Mouse (Mus musculus) MEL (cell line): ENCODE measurements at regions not wholly inside any gene's neighbourhood (a gene's known extent, or its start where the extent isn't known, plus 50 kb on each side); places are given as distances from the start of the nearest gene placed in this dataset.

ENCODE experiments used
- DNase-seq: peaks from one replicate; pipeline ENCODE4 v3.0.0; 2011; ENCODE audit warnings: low read depth, low spot score
- H3K27ac ChIP-seq: 2 replicates; pipeline ENCODE4 v1.5.1; 2012; ENCODE audit warnings: low read depth, mild to moderate bottlenecking, control low read depth, low read length, moderate library complexity; ENCODE audit not compliant: control insufficient read depth
- H3K27me3 ChIP-seq, 2 experiments: fragments of 150-350 bp in 1 of 2; sonication (generic) in 1 of 2; 2 replicates each; pipeline ENCODE4 v1.6.1; 2012; ENCODE audit warnings: low read length in 2 of 2, mild to moderate bottlenecking in 2 of 2, improper control_type of control experiment in 1 of 2, moderate library complexity in 1 of 2; ENCODE audit not compliant: insufficient read depth in 2 of 2, control insufficient read depth in 1 of 2
- H3K36me3 ChIP-seq, 2 experiments: 2 replicates each; pipeline ENCODE4 v1.6.1; 2012 to 2014; ENCODE audit warnings: low read length in 2 of 2, improper control_type of control experiment in 1 of 2, inconsistent platforms in 1 of 2, mild to moderate bottlenecking in 1 of 2; ENCODE audit not compliant: insufficient read depth in 2 of 2, control insufficient read depth in 1 of 2
- H3K4me1 ChIP-seq, 2 experiments: fragments of 150-350 bp in 1 of 2; sonication (generic) in 1 of 2; 2 replicates each; pipeline ENCODE4 v1.6.1; 2012; ENCODE audit warnings: low read length in 2 of 2, improper control_type of control experiment in 1 of 2, mild to moderate bottlenecking in 1 of 2; ENCODE audit not compliant: insufficient read depth in 2 of 2, control insufficient read depth in 1 of 2
- H3K4me3 ChIP-seq, 2 experiments: fragments of 150-350 bp in 1 of 2; sonication (generic) in 1 of 2; 2 replicates each; pipeline ENCODE4 v1.5.1; 2012; ENCODE audit warnings: low read depth in 2 of 2, low read length in 2 of 2, mild to moderate bottlenecking in 2 of 2, moderate library complexity in 2 of 2, control low read depth in 1 of 2, improper control_type of control experiment in 1 of 2; ENCODE audit not compliant: control insufficient read depth in 1 of 2, insufficient read depth in 1 of 2
- H3K79me2 ChIP-seq: 2 replicates; pipeline ENCODE4 v1.6.1; 2012; ENCODE audit warnings: mild to moderate bottlenecking, low read length, moderate library complexity; ENCODE audit not compliant: control insufficient read depth, poor library complexity, insufficient read depth
- H3K9ac ChIP-seq: 2 replicates; pipeline ENCODE4 v1.6.1; 2012; ENCODE audit warnings: low read depth, mild to moderate bottlenecking, control low read depth, low read length, moderate library complexity; ENCODE audit not compliant: control insufficient read depth, poor library complexity, severe bottlenecking
- H3K9me3 ChIP-seq: fragments of 150-350 bp; sonication (generic); replicated peaks from 2 replicates; pipeline ENCODE4 v1.6.1; 2012; ENCODE audit warnings: mild to moderate bottlenecking, low read length, improper control_type of control experiment, moderate library complexity; ENCODE audit not compliant: insufficient read depth
- CHD2 ChIP-seq: IDR thresholded peaks from 2 replicates; pipeline ENCODE4 v1.6.1; 2011; ENCODE audit warnings: low read length, improper control_type of control experiment
- CTCF ChIP-seq, 3 experiments: IDR thresholded peaks in 2 of 3; conservative IDR thresholded peaks in 1 of 3; 2 replicates each; pipeline ENCODE4 v1.5.1; 2011 to 2012; ENCODE audit warnings: low read length in 3 of 3, low read depth in 2 of 3, mild to moderate bottlenecking in 2 of 3, improper control_type of control experiment in 1 of 3, inconsistent platforms in 1 of 3, mixed read lengths in 1 of 3, moderate library complexity in 1 of 3; ENCODE audit not compliant: control insufficient read depth in 1 of 3, insufficient read depth in 1 of 3, poor library complexity in 1 of 3, severe bottlenecking in 1 of 3
- ELF1 ChIP-seq: IDR thresholded peaks from 2 replicates; pipeline ENCODE4 v1.6.1; 2014; ENCODE audit warnings: low read depth, mild to moderate bottlenecking, inconsistent platforms, low read length, improper control_type of control experiment, moderate library complexity
- EP300 ChIP-seq, 2 experiments: IDR thresholded peaks; 2 replicates each; pipeline ENCODE4 v1.6.1; 2011; ENCODE audit warnings: improper control_type of control experiment in 2 of 2, low read length in 2 of 2, low read depth in 1 of 2, mild to moderate bottlenecking in 1 of 2
- HCFC1 ChIP-seq: IDR thresholded peaks from 2 replicates; pipeline ENCODE4 v1.6.1; 2012; ENCODE audit warnings: low read depth, mild to moderate bottlenecking, inconsistent platforms, low read length, improper control_type of control experiment, moderate library complexity
- MAFK ChIP-seq: IDR thresholded peaks from 2 replicates; pipeline ENCODE4 v1.6.1; 2011; ENCODE audit warnings: low read depth, mild to moderate bottlenecking, low read length, improper control_type of control experiment, borderline replicate concordance
- MEF2A ChIP-seq: IDR thresholded peaks from 2 replicates; pipeline ENCODE4 v1.6.1; 2014; ENCODE audit warnings: low read depth, mild to moderate bottlenecking, inconsistent platforms, low read length, improper control_type of control experiment; ENCODE audit not compliant: poor library complexity, insufficient replicate concordance, severe bottlenecking; ENCODE audit errors: extremely low read depth
- MXI1 ChIP-seq: IDR thresholded peaks from 2 replicates; pipeline ENCODE4 v1.6.1; 2011; ENCODE audit warnings: mild to moderate bottlenecking, low read depth, low read length, improper control_type of control experiment
- MYB ChIP-seq: IDR thresholded peaks from 2 replicates; pipeline ENCODE4 v1.6.1; 2011; ENCODE audit warnings: mild to moderate bottlenecking, low read depth, low read length, improper control_type of control experiment
- MYC ChIP-seq: IDR thresholded peaks from 2 replicates; pipeline ENCODE4 v1.6.1; 2011; ENCODE audit warnings: low read depth, mild to moderate bottlenecking, low read length, improper control_type of control experiment, moderate library complexity
- NRF1 ChIP-seq: IDR thresholded peaks from 2 replicates; pipeline ENCODE4 v1.6.1; 2014; ENCODE audit warnings: low read depth, mild to moderate bottlenecking, inconsistent platforms, low read length, improper control_type of control experiment, moderate library complexity; ENCODE audit not compliant: poor library complexity, insufficient read depth, severe bottlenecking
- POLR2AphosphoS2 ChIP-seq: IDR thresholded peaks from 2 replicates; pipeline ENCODE4 v1.6.1; 2011; ENCODE audit warnings: low read length, improper control_type of control experiment
- POLR2AphosphoS5 ChIP-seq: IDR thresholded peaks from 2 replicates; pipeline ENCODE4 v1.6.1; 2012; ENCODE audit warnings: low read depth, borderline replicate concordance, mild to moderate bottlenecking, inconsistent platforms, low read length, moderate library complexity, mixed read lengths
- RAD21 ChIP-seq: IDR thresholded peaks from 2 replicates; pipeline ENCODE4 v1.6.1; 2011; ENCODE audit warnings: mild to moderate bottlenecking, low read depth, low read length, improper control_type of control experiment
- SIN3A ChIP-seq: IDR thresholded peaks from 2 replicates; pipeline ENCODE4 v1.6.1; 2012; ENCODE audit warnings: low read length, improper control_type of control experiment, inconsistent platforms
- SMC3 ChIP-seq: IDR thresholded peaks from 2 replicates; pipeline ENCODE4 v1.6.1; 2011; ENCODE audit warnings: low read depth, low read length, improper control_type of control experiment
- TAL1 ChIP-seq: IDR thresholded peaks from 2 replicates; pipeline ENCODE4 v1.6.1; 2012; ENCODE audit warnings: mild to moderate bottlenecking, inconsistent platforms, low read length, moderate library complexity, mixed read lengths
- TCF12 ChIP-seq: IDR thresholded peaks from 2 replicates; pipeline ENCODE4 v1.6.1; 2014; ENCODE audit warnings: low read depth, mild to moderate bottlenecking, inconsistent platforms, low read length, improper control_type of control experiment, moderate library complexity
- ZKSCAN1 ChIP-seq: IDR thresholded peaks from 2 replicates; pipeline ENCODE4 v1.6.1; 2012; ENCODE audit warnings: low read depth, mild to moderate bottlenecking, inconsistent platforms, low read length, improper control_type of control experiment, moderate library complexity
- ZMIZ1 ChIP-seq: IDR thresholded peaks from 2 replicates; pipeline ENCODE4 v1.6.1; 2012; ENCODE audit warnings: low read depth, mild to moderate bottlenecking, inconsistent platforms, low read length, improper control_type of control experiment, moderate library complexity
- ZNF384 ChIP-seq: IDR thresholded peaks from 2 replicates; pipeline ENCODE4 v1.6.1; 2012; ENCODE audit warnings: low read depth, mild to moderate bottlenecking, inconsistent platforms, low read length, improper control_type of control experiment

DNA sequence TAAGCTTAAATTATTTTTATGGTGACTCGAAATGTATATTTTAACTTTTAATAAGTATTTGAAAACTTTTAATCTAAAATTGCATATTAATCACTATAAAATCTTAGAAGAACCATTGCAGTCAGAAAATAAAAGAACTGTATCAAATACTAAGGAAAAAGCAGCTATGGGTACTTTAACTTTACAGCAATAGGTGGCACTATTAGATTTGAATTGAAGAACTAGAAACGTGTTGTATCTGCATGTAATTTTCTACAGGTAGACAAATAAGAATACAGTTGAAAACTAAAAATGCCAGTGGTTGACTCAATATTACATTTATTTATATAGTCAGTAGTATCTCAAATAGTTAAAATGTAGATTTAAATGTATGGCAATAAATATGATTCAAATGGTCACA, 1964.6 kb upstream of the Gm8797 start:
- TF ChIP-seq MAFK (no peak), NRF1 (no peak), MXI1 (no peak), ZNF384 (no peak), POLR2AphosphoS2 (no peak), EP300 (IDR thresholded peaks at IDR 0.05; ENCODE audit: low read depth in 1 of 2, low read length in 2 of 2) (no peak), ZMIZ1 (no peak), HCFC1 (no peak), TAL1 (no peak), TCF12 (no peak), CHD2 (no peak), SIN3A (no peak)
- TF ChIP-seq, all 39 proteins: peak for 0

DNA sequence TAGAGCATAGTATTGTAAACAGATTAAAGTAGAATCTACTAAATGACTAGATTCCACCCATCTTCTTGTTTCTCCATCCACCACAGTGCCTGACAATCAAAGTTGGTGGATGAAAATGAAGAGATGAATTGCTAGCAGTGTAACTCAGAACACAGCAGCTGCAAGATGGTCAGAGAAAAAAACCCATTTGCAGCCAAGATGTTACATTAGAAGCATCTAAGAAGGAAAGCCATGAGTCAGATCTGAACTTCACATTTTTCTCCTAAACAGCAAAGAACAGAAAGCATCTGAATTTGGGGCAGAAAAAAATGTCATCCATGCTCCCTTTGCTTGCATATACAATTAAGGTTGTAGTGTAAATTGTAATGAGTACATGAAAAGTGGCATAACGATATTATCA, 1942.8 kb upstream of the Gm8797 start:
- no peak for DNase-seq
- no peaks in the 10 kb centered on the region for H3K9me3 ChIP-seq
- no peak overlapping the region for H3K9ac ChIP-seq
- TF ChIP-seq MXI1 (no peak), EP300 (IDR thresholded peaks at IDR 0.05; ENCODE audit: low read depth in 1 of 2, low read length in 2 of 2) (no peak), MAFK (no peak), ELF1 (no peak), MEF2A (no peak), POLR2AphosphoS5 (no peak), MYB (no peak), ZKSCAN1 (no peak), SMC3 (no peak), ZNF384 (no peak), TCF12 (no peak), ZMIZ1 (no peak), CTCF (IDR thresholded peaks at IDR 0.05 in 2 of 3, conservative IDR thresholded peaks at IDR 0.05 in 1 of 3; ENCODE audit: control insufficient read depth in 1 of 3, insufficient read depth in 1 of 3, low read depth in 2 of 3, low read length in 3 of 3, poor library complexity in 1 of 3, severe bottlenecking in 1 of 3) (no peak), HCFC1 (no peak), SIN3A (no peak), RAD21 (no peak), MYC (no peak)
- TF ChIP-seq, all 39 proteins: peak for 0
- Histone ChIP-seq H3K27ac (no peak overlapping the region), H3K27me3 (no peaks in the 10 kb centered on the region), H3K4me1 (no peaks in the 10 kb centered on the region), H3K79me2 (no peaks in the 10 kb centered on the region), H3K4me3 (no peak overlapping the region), H3K36me3 (no peaks in the 10 kb centered on the region)

More for the DNA sequence above, 1964.6 kb upstream of the Gm8797 start:
- Histone ChIP-seq H3K27ac (no peak overlapping the region), H3K9me3 (no peaks in the 10 kb centered on the region), H3K4me3 (no peak overlapping the region), H3K27me3 (no peaks in the 10 kb centered on the region), H3K79me2 (no peaks in the 10 kb centered on the region), H3K9ac (no peak overlapping the region), H3K4me1 (no peaks in the 10 kb centered on the region), H3K36me3 (no peaks in the 10 kb centered on the region)
- DNase-seq, result no peak
